Mouse (Mus musculus) kidney, embryonic 14.5 days (tissue): ENCODE results near the gene Foxo3. TPM values are rescaled to one million over a fixed set of nuclear protein-coding genes. Genes with fewer than 3 reads are reported as not detected.

Experiments used
- polyA plus RNA-seq: library from polyadenylated mRNA; unstranded; fragments of >200 nt; fragmentation: Nextera tagmentation; extraction: Ambion mirVana; gene quantifications from 2 replicates; pipeline ENCODE4 v1.2.1, GENCODE M21; 2014

The Foxo3 gene
- polyA plus RNA-seq, 1 experiment from 2014 or later, result 8.2 TPM

Other genes with a start within 250 kb of the Foxo3 start
- 5.9 and 8.1 TPM in 2 replicates for gene Afg1l, start 201.8 kb upstream of the Foxo3 start, polyA plus RNA-seq
- gene Snx3, start 225.3 kb upstream of the Foxo3 start, polyA plus RNA-seq, result 278 and 302 TPM in 2 replicates